ENCODE assay signal across 21 mouse cellular contexts in genomic region chr10:11809255-11809654, GRCm38 (mm10).
"Had no signal": no experiment of that assay in that cellular context is flagged by ENCODE, and none has a peak within 500 bp of the region (broad histone marks: within the 10 kb centered on the region; RNA-seq: fewer than 3 reads in every experiment).

No protein-coding gene starts in this region.

- H3K27ac ChIP-seq: liver, embryonic 13.5 days; liver, embryonic 15.5 days; lung, embryonic 15.5 days; macrophage; neural tube, embryonic 13.5 days; neural tube, embryonic 15.5 days had no signal

- ATAC-seq: liver, postnatal 0 days; lung, postnatal 0 days had no signal

- H3K9ac ChIP-seq: liver, embryonic 13.5 days; liver, embryonic 15.5 days; liver, postnatal 0 days; lung, embryonic 15.5 days; neural tube, embryonic 13.5 days; neural tube, embryonic 15.5 days had no signal

- H3K4me1 ChIP-seq: liver, embryonic 13.5 days; liver, embryonic 15.5 days; lung, embryonic 15.5 days; megakaryocyte, embryonic 14.5 days; neural tube, embryonic 13.5 days; neural tube, embryonic 15.5 days had no signal

- DNase-seq: liver, embryonic 13.5 days; liver, postnatal 0 days; lung, adult 2 months; lung, postnatal 14 days; lung, postnatal 36 days; retina, postnatal 1 day; right cerebral cortex, adult 18-20 months; right cerebral cortex, postnatal 25 days; right cerebral cortex, postnatal 4 days; spleen, adult 18-20 months; thymus, adult 18-20 months; thymus, postnatal 14 days; thymus, postnatal 36 days had no signal

- H3K27me3 ChIP-seq: liver, embryonic 13.5 days; liver, embryonic 15.5 days; lung, embryonic 15.5 days; megakaryocyte, embryonic 14.5 days; neural tube, embryonic 13.5 days; neural tube, embryonic 15.5 days had no signal

- H3K9me3 ChIP-seq: liver, embryonic 15.5 days; lung, embryonic 15.5 days; neural tube, embryonic 15.5 days had no signal

- H3K4me2 ChIP-seq: liver, embryonic 13.5 days; liver, embryonic 15.5 days; lung, embryonic 15.5 days; neural tube, embryonic 13.5 days; neural tube, embryonic 15.5 days had no signal

- H3K36me3 ChIP-seq: liver, embryonic 13.5 days; liver, embryonic 15.5 days; lung, embryonic 15.5 days; neural tube, embryonic 13.5 days; neural tube, embryonic 15.5 days had no signal

- H3K4me3 ChIP-seq: liver, embryonic 13.5 days; liver, embryonic 15.5 days; lung, embryonic 15.5 days; megakaryocyte, embryonic 14.5 days; myocyte; neural tube, embryonic 13.5 days; neural tube, embryonic 15.5 days had no signal
